In the genomic region with DNA sequence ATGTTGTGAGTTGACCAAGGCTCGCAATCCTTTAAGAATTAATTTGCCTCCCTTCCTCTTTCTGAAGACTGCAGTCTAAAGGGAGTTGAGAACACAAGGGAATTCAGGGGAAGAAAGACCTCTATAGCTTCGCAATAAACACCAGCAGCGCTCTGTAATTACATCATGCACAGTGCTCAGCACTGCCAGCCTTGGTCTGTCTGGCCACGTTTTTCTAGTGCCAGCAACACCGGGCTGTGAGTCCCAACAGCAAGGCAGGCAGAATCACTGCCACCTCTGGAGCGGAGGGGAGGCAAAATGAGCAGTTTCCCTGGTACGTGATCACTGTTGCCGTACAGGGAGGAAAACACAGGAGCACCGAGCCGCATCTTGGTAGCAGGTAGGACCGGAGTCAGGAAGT, we compare ENCODE assay signal across 24 mouse cellular contexts.
DNase-seq lines count a peak whose midpoint lies in the region; ATAC-seq lines count a peak whose summit lies in the region.
"Had no signal": no experiment of that assay in that cellular context is flagged by ENCODE, and none has a peak within 500 bp of the region (broad histone marks: within the 10 kb centered on the region; RNA-seq: fewer than 3 reads in every experiment).

No protein-coding gene starts in this region.

- intact Hi-C loops in heart, postnatal 14 days (cut with DNase I) = no loop called here

- peaks cover 84% of the 10 kb centered on the region for H3K36me3 ChIP-seq in heart, embryonic 12.5 days
- H3K36me3 ChIP-seq in kidney, embryonic 15.5 days = peaks cover 90% of the 10 kb centered on the region
- H3K36me3 ChIP-seq: G1E had no signal

- no peaks in the 10 kb centered on the region for H3K9me3 ChIP-seq in heart, embryonic 12.5 days (replicated peaks)
- H3K9me3 ChIP-seq in kidney, embryonic 15.5 days (replicated peaks) = no peaks in the 10 kb centered on the region
- H3K9me3 ChIP-seq: forebrain, embryonic 15.5 days; hindbrain, embryonic 13.5 days; liver, embryonic 12.5 days; neural tube, embryonic 15.5 days; stomach, embryonic 15.5 days had no signal

- H3K27me3 ChIP-seq in heart, embryonic 12.5 days (replicated peaks) = no peaks in the 10 kb centered on the region
- H3K27me3 ChIP-seq in kidney, embryonic 15.5 days = no peaks in the 10 kb centered on the region
- H3K27me3 ChIP-seq: forebrain, embryonic 15.5 days; hindbrain, embryonic 13.5 days; liver, embryonic 12.5 days; neural tube, embryonic 15.5 days; stomach, embryonic 15.5 days had no signal

- WGBS in heart, embryonic 12.5 days = 71% methylated on average over 11 of the region's 11 CpGs
- WGBS in kidney, embryonic 15.5 days = 62% methylated on average over 11 of the region's 11 CpGs

- peak overlapping the region; percentile 86 for H3K27ac ChIP-seq in heart, embryonic 12.5 days (ENCODE audit: poor library complexity, severe bottlenecking)
- peak overlapping the region; percentile 84 for H3K27ac ChIP-seq in kidney, embryonic 15.5 days
- H3K27ac ChIP-seq: forebrain, embryonic 15.5 days; gastrocnemius, adult 2 months; hindbrain, embryonic 13.5 days; liver, embryonic 12.5 days; neural tube, embryonic 15.5 days; stomach, embryonic 15.5 days had no signal

- no peak for ATAC-seq in heart, embryonic 12.5 days (ENCODE audit: insufficient number of reproducible peaks, low FRiP score)
- ATAC-seq in kidney, embryonic 15.5 days (replicated peaks; ENCODE audit: low FRiP score) = no peak
- ATAC-seq in megakaryocyte progenitor cell, adult 5-6 weeks (replicated peaks; ENCODE audit: poor library complexity) = no peak
- ATAC-seq: activated CD4-positive, CD25-positive, alpha-beta regulatory T cell, adult 4 months; forebrain, embryonic 15.5 days; inflammation-experienced regulatory T-cells, adult 6 months; liver, embryonic 12.5 days had no signal

- H3K4me1 ChIP-seq in heart, embryonic 12.5 days (replicated peaks) = peaks cover 49% of the 10 kb centered on the region
- H3K4me1 ChIP-seq in kidney, embryonic 15.5 days = peaks cover 25% of the 10 kb centered on the region
- H3K4me1 ChIP-seq: forebrain, embryonic 15.5 days; hindbrain, embryonic 13.5 days; neural tube, embryonic 15.5 days; stomach, embryonic 15.5 days had no signal

- peak; percentile 20 to 30 for DNase-seq in cerebellum, adult 18-20 months
- DNase-seq in cerebellum, adult 11 months = no peak
- DNase-seq in heart, postnatal 14 days = no peak
- no peak for DNase-seq in kidney, adult 11 months
- peak; percentile 71 for DNase-seq in brain, adult 2 months (ENCODE audit: low read depth, low spot score)
- DNase-seq: adrenal gland, postnatal 10 days; cerebellum, adult 2 months; gastrocnemius, adult 2 months; kidney, adult 9 months; lung, adult 2 months; thymus, adult 18-20 months; thymus, postnatal 4 days had no signal

- no peak overlapping the region for H3K4me3 ChIP-seq in heart, embryonic 12.5 days
- no peak overlapping the region for H3K4me3 ChIP-seq in kidney, embryonic 15.5 days (replicated peaks)
- H3K4me3 ChIP-seq: erythroblast, embryonic 14.5 days; forebrain, embryonic 15.5 days; gastrocnemius, adult 2 months; hindbrain, embryonic 13.5 days; liver, embryonic 12.5 days; neural tube, embryonic 15.5 days; stomach, embryonic 15.5 days had no signal

- peak overlapping the region; percentile 31; the same call in 1 of the 2 replicates for H3K4me2 ChIP-seq in heart, embryonic 12.5 days
- H3K4me2 ChIP-seq in kidney, embryonic 15.5 days = no peak overlapping the region
- H3K4me2 ChIP-seq: forebrain, embryonic 15.5 days; hindbrain, embryonic 13.5 days; liver, embryonic 12.5 days; neural tube, embryonic 15.5 days; stomach, embryonic 15.5 days had no signal

- H3K9ac ChIP-seq in heart, embryonic 12.5 days = peak overlapping the region; percentile 55; the same call in 1 of the 2 replicates
- no peak overlapping the region for H3K9ac ChIP-seq in kidney, embryonic 15.5 days
- H3K9ac ChIP-seq: forebrain, embryonic 15.5 days; liver, embryonic 12.5 days; neural tube, embryonic 15.5 days; stomach, embryonic 15.5 days had no signal

Comparison
In these comparisons a context has a peak if more than half of its experiments do, and no peak if none do; other contexts are left out.
1. DNase-seq: peak in cerebellum, adult 18-20 months (2 of 2) and brain, adult 2 months (single experiment); none in cerebellum, adult 11 months (single experiment), heart, postnatal 14 days (0 of 2) and kidney, adult 11 months (single experiment).